Mouse (Mus musculus) intestine, postnatal 0 days (tissue): ENCODE results near the gene Eif4ebp2. TPM values are rescaled to one million over a fixed set of nuclear protein-coding genes. Genes with fewer than 3 reads are reported as not detected.

Experiments
- ATAC-seq: fragments of 200-750 bp; cut with Nextera tagmentation; 2 replicates; pipeline ENCODE4 v1.8.0; 2017; ENCODE audit warnings: mild to moderate bottlenecking, moderate TSS enrichment, moderate library complexity
- H3K27ac ChIP-seq: fragments of 300-500 bp; sonication (generic); 2 replicates; pipeline ENCODE4 v1.5.1; 2014; ENCODE audit warnings: mild to moderate bottlenecking, low read depth, low read length, moderate library complexity
- H3K27me3 ChIP-seq: fragments of 300-500 bp; sonication (generic); replicated peaks from 2 replicates; pipeline ENCODE4 v1.6.1; 2014; ENCODE audit warnings: low read length, mixed read lengths; ENCODE audit not compliant: control insufficient read depth, insufficient read depth
- H3K36me3 ChIP-seq: fragments of 300-500 bp; sonication (generic); 2 replicates; pipeline ENCODE4 v1.6.1; 2014; ENCODE audit warnings: mild to moderate bottlenecking, moderate library complexity; ENCODE audit not compliant: control insufficient read depth, insufficient read depth
- H3K4me1 ChIP-seq: fragments of 300-500 bp; sonication (generic); replicated peaks from 2 replicates; pipeline ENCODE4 v1.6.1; 2014; ENCODE audit warnings: antibody characterized with exemption, low read length, mixed read lengths; ENCODE audit not compliant: control insufficient read depth, insufficient read depth
- H3K4me2 ChIP-seq: fragments of 300-500 bp; sonication (generic); replicated peaks from 2 replicates; pipeline ENCODE4 v1.6.1; 2014; ENCODE audit warnings: low read depth, mild to moderate bottlenecking, moderate library complexity
- H3K4me3 ChIP-seq: fragments of 300-500 bp; sonication (generic); 2 replicates; pipeline ENCODE4 v1.5.1; 2014; ENCODE audit warnings: low read depth, low read length
- H3K9ac ChIP-seq: fragments of 300-500 bp; sonication (generic); 2 replicates; pipeline ENCODE4 v1.6.1; 2014; ENCODE audit warnings: mild to moderate bottlenecking, low read depth, low read length
- H3K9me3 ChIP-seq: fragments of 300-500 bp; sonication (generic); 2 replicates; pipeline ENCODE4 v1.6.1; 2016; ENCODE audit warnings: mixed run types; ENCODE audit not compliant: control insufficient read depth
- CTCF ChIP-seq: sonication (generic); IDR thresholded peaks from 2 replicates; pipeline ENCODE4 v1.5.1; 2016; ENCODE audit warnings: low read depth, mild to moderate bottlenecking, control low read depth, antibody characterized with exemption, moderate library complexity
- WGBS: fragments of 180-500 bp; shearing (Covaris S2); extraction: QIAGEN DNeasy Blood & Tissue Kit; methylation state at CpG from one replicate; pipeline ENCODE4 v1.1.7; 2014; 5-methylcytosine and 5-hydroxymethylcytosine counted together
- polyA plus RNA-seq: library from polyadenylated mRNA; unstranded; fragments of >200 nt; fragmentation: Nextera tagmentation; extraction: Ambion mirVana; gene quantifications from 2 replicates; pipeline ENCODE4 v1.2.1, GENCODE M21; 2015

Gene Eif4ebp2
- polyA plus RNA-seq, 1 experiment from 2014 or later = 53.1 TPM

DNA sequence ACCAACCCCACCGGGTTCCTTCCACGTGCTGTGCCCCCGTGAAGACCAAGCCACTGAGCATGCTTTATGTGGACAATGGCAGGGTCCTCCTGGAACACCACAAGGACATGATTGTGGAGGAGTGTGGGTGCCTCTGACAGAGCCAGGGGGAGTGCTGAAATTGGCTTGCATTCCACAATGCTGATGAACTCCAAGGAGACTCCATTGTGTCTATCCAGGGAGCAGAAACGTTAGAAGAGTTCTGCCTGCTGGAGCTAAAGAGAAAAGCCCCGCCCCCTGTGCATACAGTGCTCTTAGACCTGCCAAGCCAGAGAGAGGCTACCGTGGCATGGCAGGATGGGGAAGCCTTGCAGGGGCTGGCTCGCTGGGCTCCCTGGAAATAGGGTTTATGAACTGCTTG lies 28.0 kb downstream of the Eif4ebp2 start:
- Histone ChIP-seq H3K9me3 (no peaks in the 10 kb centered on the region), H3K4me2 (no peak overlapping the region), H3K4me3 (no peak overlapping the region), H3K27me3 (peaks cover 7% of the 10 kb centered on the region; the same call in 1 of the 2 replicates), H3K9ac (no peak overlapping the region), H3K27ac (no peak overlapping the region), H3K36me3 (peaks cover 2% of the 10 kb centered on the region), H3K4me1 (no peaks in the 10 kb centered on the region)
- no peak for TF ChIP-seq CTCF
- WGBS = 32% methylated on average over 7 of the region's 7 CpGs
- ATAC-seq = no peak

DNA sequence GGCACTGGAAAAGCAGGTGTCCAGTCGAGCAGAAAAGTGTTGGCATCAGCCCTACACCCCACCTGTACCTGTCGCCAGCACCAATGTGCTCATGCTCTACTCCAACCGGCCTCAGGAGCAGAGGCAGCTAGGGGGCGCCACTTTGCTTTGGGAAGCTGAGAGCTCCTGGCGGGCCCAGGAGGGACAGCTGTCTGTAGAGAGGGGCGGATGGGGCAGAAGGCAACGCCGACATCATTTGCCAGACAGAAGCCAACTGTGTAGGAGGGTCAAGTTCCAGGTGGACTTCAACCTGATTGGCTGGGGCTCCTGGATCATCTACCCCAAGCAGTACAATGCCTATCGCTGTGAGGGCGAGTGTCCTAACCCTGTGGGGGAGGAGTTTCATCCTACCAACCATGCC lies 29.2 kb downstream of the Eif4ebp2 start:
- TF ChIP-seq CTCF = peak; percentile 67
- 0 out of 2 replicates have a peak, but pooled peaks cover 2% of the 10 kb centered on the region for H3K4me1 ChIP-seq
- peak; percentile 25; the same call in 1 of the 2 replicates for ATAC-seq
- H3K36me3 ChIP-seq = no peaks in the 10 kb centered on the region
- H3K4me2 ChIP-seq = no peak overlapping the region
- WGBS = 57% methylated on average over 10 of the region's 10 CpGs
- H3K27ac ChIP-seq = no peak overlapping the region
- H3K4me3 ChIP-seq = no peak overlapping the region
- no peak overlapping the region for H3K9ac ChIP-seq
- no peaks in the 10 kb centered on the region for H3K9me3 ChIP-seq
- peaks cover 18% of the 10 kb centered on the region for H3K27me3 ChIP-seq

- Histone ChIP-seq H3K4me1 (0 out of 2 replicates have a peak, but pooled peaks cover 4% of the 10 kb centered on the region), H3K27me3 (peaks cover 22% of the 10 kb centered on the region), H3K4me2 (no peak overlapping the region), H3K9me3 (no peaks in the 10 kb centered on the region), H3K27ac (no peak overlapping the region), H3K4me3 (no peak overlapping the region), H3K9ac (no peak overlapping the region), H3K36me3 (no peaks in the 10 kb centered on the region)
- no peak for ATAC-seq
- TF ChIP-seq CTCF = no peak
- 74% methylated on average over 12 of the region's 12 CpGs for WGBS
These were observed 29.6 kb downstream of the Eif4ebp2 start for GRCm38 (mm10) chr10:61422861-61423260.

DNA sequence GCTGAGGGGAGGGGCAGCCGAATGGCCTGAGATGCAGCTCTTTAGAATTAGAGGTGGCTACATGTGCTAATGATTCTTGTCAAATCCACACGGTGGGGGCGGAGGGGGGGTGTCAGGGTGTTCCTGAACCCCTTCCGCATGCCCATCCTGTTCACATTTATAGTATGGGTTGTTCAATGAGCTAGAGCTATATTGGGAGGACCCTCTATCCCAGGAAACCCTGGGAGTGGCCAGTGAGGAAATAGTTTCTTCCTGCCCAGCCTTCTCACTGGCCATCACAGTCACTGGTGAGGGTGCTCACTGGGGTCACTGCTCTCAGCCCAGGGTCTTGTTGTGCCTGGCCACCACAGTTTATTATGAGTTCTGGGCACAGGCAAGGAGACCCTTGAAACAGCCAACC lies 32.5 kb downstream of the Eif4ebp2 start:
- Histone ChIP-seq H3K9me3 (no peaks in the 10 kb centered on the region), H3K4me2 (no peak overlapping the region), H3K4me1 (0 out of 2 replicates have a peak, but pooled peaks cover 4% of the 10 kb centered on the region), H3K27me3 (peaks cover 40% of the 10 kb centered on the region), H3K4me3 (no peak overlapping the region), H3K36me3 (no peaks in the 10 kb centered on the region), H3K27ac (no peak overlapping the region), H3K9ac (no peak overlapping the region)
- ATAC-seq = no peak
- 69% methylated on average over 4 of the region's 4 CpGs for WGBS
- no peak for TF ChIP-seq CTCF

- H3K9ac ChIP-seq = no peak overlapping the region
- H3K27me3 ChIP-seq = peaks cover 40% of the 10 kb centered on the region
- 17% methylated on average over 23 of the region's 24 CpGs for WGBS
- ATAC-seq = no peak
- no peak overlapping the region for H3K4me3 ChIP-seq
- H3K9me3 ChIP-seq = no peaks in the 10 kb centered on the region
- H3K36me3 ChIP-seq = no peaks in the 10 kb centered on the region
- H3K27ac ChIP-seq = no peak overlapping the region
- TF ChIP-seq CTCF = no peak
- 0 out of 2 replicates have a peak, but pooled peaks cover 4% of the 10 kb centered on the region for H3K4me1 ChIP-seq
- H3K4me2 ChIP-seq = peak overlapping the region; percentile 65; the same call in 1 of the 2 replicates
These were observed 33.3 kb downstream of the Eif4ebp2 start for GRCm38 (mm10) chr10:61419146-61419545.

DNA sequence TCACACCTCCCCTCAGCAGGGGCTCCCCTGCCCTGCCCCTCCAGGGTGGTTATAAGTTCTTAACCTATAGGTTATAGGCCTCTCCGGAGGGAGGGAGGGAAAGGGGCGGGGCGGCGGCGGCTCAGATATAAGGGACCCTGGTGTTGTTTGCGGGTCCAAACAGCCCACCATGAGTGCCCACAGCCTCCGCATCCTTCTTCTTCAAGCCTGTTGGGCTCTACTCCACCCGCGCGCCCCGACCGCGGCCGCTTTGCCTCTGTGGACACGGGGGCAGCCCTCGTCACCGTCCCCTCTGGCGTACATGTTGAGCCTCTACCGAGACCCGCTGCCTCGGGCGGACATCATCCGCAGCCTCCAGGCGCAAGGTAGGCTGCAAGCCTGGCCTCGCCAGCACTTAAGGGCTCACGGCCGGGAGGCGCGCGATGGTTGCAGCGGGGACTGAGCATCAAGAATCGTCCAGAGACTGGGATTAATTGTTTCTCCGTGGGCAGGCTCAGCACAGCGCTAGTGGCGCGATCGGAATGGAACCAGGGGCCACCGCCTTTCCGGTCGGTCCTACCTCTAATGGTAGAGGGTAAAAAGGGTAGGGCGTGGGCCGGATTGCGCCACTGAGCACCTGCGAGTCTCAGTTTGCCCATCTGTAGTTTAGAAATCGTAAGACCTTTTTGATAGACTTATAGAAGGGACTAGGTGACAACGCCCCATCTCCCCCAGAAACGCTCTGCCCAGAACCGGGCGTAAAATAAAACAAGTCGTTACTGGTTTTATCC lies 34.1 kb downstream of the Eif4ebp2 start:
- H3K27me3 ChIP-seq = peaks cover 40% of the 10 kb centered on the region
- peak overlapping the region; percentile 65 for H3K4me2 ChIP-seq
- ATAC-seq = no peak
- WGBS = 2% methylated on average over 49 of the region's 50 CpGs
- H3K36me3 ChIP-seq = no peaks in the 10 kb centered on the region
- peak overlapping the region; percentile 34 for H3K4me3 ChIP-seq
- no peak for TF ChIP-seq CTCF
- H3K9ac ChIP-seq = no peak overlapping the region
- no peak overlapping the region for H3K27ac ChIP-seq
- H3K4me1 ChIP-seq = 0 out of 2 replicates have a peak, but pooled peaks cover 4% of the 10 kb centered on the region
- no peaks in the 10 kb centered on the region for H3K9me3 ChIP-seq
